Mouse (Mus musculus) forebrain, embryonic 14.5 days (tissue): ENCODE results near the gene Pde4d. TPM values are rescaled to one million over a fixed set of nuclear protein-coding genes. Genes with fewer than 3 reads are reported as not detected.

ENCODE experiments used
- ATAC-seq: fragments of 200-750 bp; cut with Nextera tagmentation; 2 replicates; pipeline ENCODE4 v1.8.0; 2017; ENCODE audit warnings: mild to moderate bottlenecking, moderate library complexity
- DNase-seq: peaks from one replicate; pipeline ENCODE4 v3.0.0-alpha.2; 2015; ENCODE audit warnings: low spot score
- H3K27ac ChIP-seq: fragments of 300-500 bp; sonication (generic); 2 replicates; pipeline ENCODE4 v1.5.1; 2014; ENCODE audit warnings: low read depth, mild to moderate bottlenecking, control low read depth, low read length, moderate library complexity
- H3K27me3 ChIP-seq: fragments of 300-500 bp; sonication (generic); replicated peaks from 2 replicates; pipeline ENCODE4 v1.6.1; 2014; ENCODE audit warnings: low read length, control low read depth, mixed read lengths; ENCODE audit not compliant: control insufficient read depth, insufficient read depth
- H3K36me3 ChIP-seq: fragments of 300-500 bp; sonication (generic); 2 replicates; pipeline ENCODE4 v1.6.1; 2014; ENCODE audit warnings: low read length, control low read depth; ENCODE audit not compliant: control insufficient read depth, insufficient read depth
- H3K4me1 ChIP-seq: fragments of 300-500 bp; sonication (generic); 2 replicates; pipeline ENCODE4 v1.6.1; 2014; ENCODE audit warnings: antibody characterized with exemption, low read length, control low read depth; ENCODE audit not compliant: control insufficient read depth, insufficient read depth
- H3K4me2 ChIP-seq: fragments of 300-500 bp; sonication (generic); 2 replicates; pipeline ENCODE4 v1.6.1; 2014; ENCODE audit warnings: mild to moderate bottlenecking, control low read depth, low read length
- H3K4me3 ChIP-seq: fragments of 300-500 bp; sonication (generic); 2 replicates; pipeline ENCODE4 v1.5.1; 2014; ENCODE audit warnings: low read depth, low read length, control low read depth
- H3K9ac ChIP-seq: fragments of 300-500 bp; sonication (generic); 2 replicates; pipeline ENCODE4 v1.6.1; 2014; ENCODE audit warnings: mild to moderate bottlenecking, low read length, control low read depth, moderate library complexity
- H3K9me3 ChIP-seq: fragments of 300-500 bp; sonication (generic); replicated peaks from 2 replicates; pipeline ENCODE4 v1.6.1; 2016; ENCODE audit warnings: low read length, control low read depth, mixed read lengths; ENCODE audit not compliant: control insufficient read depth
- WGBS: fragments of 180-500 bp; shearing (Covaris S2); extraction: QIAGEN DNeasy Blood & Tissue Kit; methylation state at CpG from one replicate; pipeline ENCODE4 v1.1.7; 2014; 5-methylcytosine and 5-hydroxymethylcytosine counted together
- polyA plus RNA-seq: library from polyadenylated mRNA; unstranded; fragments of >200 nt; fragmentation: Nextera tagmentation; extraction: Ambion mirVana; gene quantifications from 2 replicates; pipeline ENCODE4 v1.2.1, GENCODE M21; 2014

Pde4d gene
- polyA plus RNA-seq, 1 experiment from 2014 or later: 13.7 TPM

DNA sequence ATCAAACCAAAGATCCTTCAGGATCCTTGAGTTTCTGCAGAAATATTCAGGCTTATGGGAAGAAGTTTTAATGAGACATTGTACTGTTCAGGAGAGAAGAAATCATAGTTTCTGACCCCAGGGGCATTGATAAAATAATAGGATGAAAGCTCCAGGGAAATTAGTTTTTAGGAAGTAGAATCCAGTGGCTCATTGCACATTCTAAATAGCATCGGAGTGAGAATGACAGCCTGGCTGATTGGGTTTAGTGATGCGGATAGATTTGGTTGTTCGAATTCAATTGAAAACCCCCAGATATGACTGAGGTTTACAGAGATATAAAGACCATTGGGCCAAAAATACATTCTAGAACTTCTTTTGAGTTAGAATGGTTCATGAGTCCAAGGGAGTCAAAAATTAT is 970.7 kb downstream of the Pde4d start:
- 24% methylated on average over 3 of the region's 3 CpGs for WGBS
- H3K9me3 ChIP-seq: no peaks in the 10 kb centered on the region; the same call in 1 of the 2 replicates
- DNase-seq (no peak), ATAC-seq (no peak)
- H3K4me1 ChIP-seq: no peaks in the 10 kb centered on the region
- no peaks in the 10 kb centered on the region for H3K36me3 ChIP-seq
- no peaks in the 10 kb centered on the region for H3K27me3 ChIP-seq
- H3K9ac ChIP-seq: no peak overlapping the region
- H3K27ac ChIP-seq: no peak overlapping the region
- H3K4me3 ChIP-seq: no peak overlapping the region
- no peak overlapping the region for H3K4me2 ChIP-seq

DNA sequence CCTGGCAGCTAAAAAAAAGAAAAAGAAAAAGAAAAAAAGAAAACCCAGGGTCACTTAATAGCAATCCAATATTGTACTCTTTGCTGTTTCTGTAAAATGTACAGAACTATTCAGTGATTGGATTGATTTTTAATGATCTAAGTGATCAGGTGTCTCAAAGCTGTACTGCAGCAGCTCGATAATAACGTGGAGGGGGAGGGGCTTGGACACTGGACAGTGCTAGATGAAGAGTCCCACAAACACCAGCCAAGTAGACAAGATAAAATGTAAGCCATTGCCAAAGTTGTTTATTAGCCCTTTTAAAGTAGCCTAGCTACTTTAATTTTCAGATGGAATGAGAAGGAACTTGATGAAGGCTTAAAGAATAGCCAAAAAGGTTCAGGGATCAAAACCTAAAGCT is 975.2 kb downstream of the Pde4d start:
- H3K9me3 ChIP-seq: no peaks in the 10 kb centered on the region; the same call in 1 of the 2 replicates
- no peak overlapping the region for H3K9ac ChIP-seq
- 71% methylated on average over 2 of the region's 2 CpGs for WGBS
- ATAC-seq (no peak), DNase-seq (no peak)
- H3K4me1 ChIP-seq: no peaks in the 10 kb centered on the region
- no peaks in the 10 kb centered on the region for H3K36me3 ChIP-seq
- no peak overlapping the region for H3K4me2 ChIP-seq
- H3K27ac ChIP-seq: no peak overlapping the region
- H3K27me3 ChIP-seq: no peaks in the 10 kb centered on the region
- no peak overlapping the region for H3K4me3 ChIP-seq

DNA sequence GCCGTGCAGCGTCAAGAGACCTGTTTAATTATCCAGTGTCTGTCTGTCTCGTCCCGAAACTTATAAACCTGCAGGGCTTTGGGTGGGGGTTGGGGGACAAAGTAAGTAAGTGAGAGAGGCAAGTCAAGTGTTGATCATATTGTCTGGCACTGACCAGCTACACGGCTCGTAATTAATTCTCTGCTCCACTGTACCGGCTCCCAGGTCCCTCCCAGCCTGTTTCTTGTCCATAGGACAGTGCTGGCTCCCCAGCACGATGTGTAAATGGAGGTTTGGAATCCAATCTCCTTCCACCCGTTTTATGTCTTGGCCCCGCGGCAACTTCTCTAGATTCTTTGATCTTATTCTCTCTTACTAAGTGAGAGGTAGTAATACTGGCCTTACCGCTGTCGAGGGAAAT is 975.8 kb downstream of the Pde4d start:
- 87% methylated on average over 13 of the region's 13 CpGs for WGBS
- Histone ChIP-seq H3K9ac (no peak overlapping the region), H3K9me3 (no peaks in the 10 kb centered on the region; the same call in 1 of the 2 replicates), H3K4me2 (no peak overlapping the region), H3K4me1 (no peaks in the 10 kb centered on the region), H3K27ac (no peak overlapping the region), H3K27me3 (no peaks in the 10 kb centered on the region), H3K36me3 (no peaks in the 10 kb centered on the region), H3K4me3 (no peak overlapping the region)
- DNase-seq (no peak), ATAC-seq (no peak)

DNA sequence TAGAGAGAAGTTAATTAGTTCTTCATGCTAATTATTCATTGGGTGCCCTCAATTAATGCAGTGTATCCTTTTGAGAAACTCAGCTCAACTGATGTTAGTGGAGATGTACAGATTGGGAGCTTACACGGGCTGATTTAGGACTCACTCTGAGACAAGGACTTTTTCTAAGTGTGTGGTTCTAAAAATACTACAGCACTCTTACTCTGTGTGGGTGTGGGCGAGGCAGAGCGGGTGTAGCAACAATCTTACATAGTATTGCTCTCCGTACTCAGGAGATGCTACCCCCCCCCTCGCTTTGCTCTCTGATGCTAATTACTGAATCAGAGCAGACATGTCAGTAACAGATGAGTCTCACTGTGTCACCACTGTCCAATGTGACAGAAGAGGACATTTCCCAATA is 976.3 kb downstream of the Pde4d start:
- no peak overlapping the region for H3K9ac ChIP-seq
- no peaks in the 10 kb centered on the region for H3K36me3 ChIP-seq
- no peak overlapping the region for H3K4me3 ChIP-seq
- H3K27ac ChIP-seq: no peak overlapping the region
- no peaks in the 10 kb centered on the region for H3K4me1 ChIP-seq
- no peak for ATAC-seq
- no peaks in the 10 kb centered on the region for H3K27me3 ChIP-seq
- DNase-seq: no peak
- no peak overlapping the region for H3K4me2 ChIP-seq
- H3K9me3 ChIP-seq: no peaks in the 10 kb centered on the region; the same call in 1 of the 2 replicates
- WGBS: 81% methylated on average over 5 of the region's 5 CpGs

DNA sequence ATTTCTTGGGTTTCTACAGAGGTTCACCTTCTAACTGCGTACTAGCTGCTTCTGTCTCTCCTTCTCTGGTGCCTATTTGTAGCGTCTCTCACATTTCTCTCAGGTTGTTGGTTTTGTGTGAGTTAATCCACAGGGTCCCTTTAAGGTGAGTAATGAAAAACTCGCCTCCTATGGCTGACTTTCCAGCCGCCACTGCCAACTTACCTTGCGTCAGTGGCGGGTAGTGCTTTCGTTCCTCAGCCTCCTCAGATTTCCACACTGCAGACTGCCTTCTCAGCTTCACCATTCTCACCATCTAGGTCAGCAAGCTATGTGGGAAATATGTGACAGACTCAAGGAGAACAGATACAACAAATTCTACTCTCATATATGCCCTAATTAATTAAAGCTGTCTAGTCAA is 977.8 kb downstream of the Pde4d start:
- no peak for DNase-seq
- Histone ChIP-seq H3K27me3 (no peaks in the 10 kb centered on the region), H3K27ac (no peak overlapping the region), H3K9me3 (no peaks in the 10 kb centered on the region), H3K4me3 (no peak overlapping the region), H3K9ac (no peak overlapping the region), H3K4me1 (no peaks in the 10 kb centered on the region), H3K36me3 (no peaks in the 10 kb centered on the region), H3K4me2 (no peak overlapping the region)
- ATAC-seq: no peak
- WGBS: 84% methylated on average over 7 of the region's 7 CpGs

DNA sequence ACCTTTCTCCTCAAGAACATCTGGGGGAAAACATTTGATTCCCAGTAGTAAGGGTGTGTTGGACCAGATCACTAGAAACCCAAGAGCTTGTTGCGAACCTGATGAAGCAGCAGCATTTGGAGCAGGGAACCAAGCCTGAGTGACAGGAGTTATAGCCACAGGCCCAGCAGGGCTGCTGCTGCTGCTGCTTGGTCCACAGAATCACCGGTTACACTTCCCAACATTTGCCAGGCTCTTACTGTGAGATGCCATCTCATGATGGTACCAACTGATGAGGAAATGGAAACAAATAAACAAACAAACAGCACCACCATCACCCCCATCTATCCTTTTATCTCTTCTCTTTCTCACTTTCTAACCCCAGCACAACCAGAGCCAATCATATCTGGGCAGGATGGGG is 979.8 kb downstream of the Pde4d start:
- Histone ChIP-seq H3K27ac (no peak overlapping the region), H3K4me3 (no peak overlapping the region), H3K9me3 (no peaks in the 10 kb centered on the region), H3K36me3 (no peaks in the 10 kb centered on the region), H3K27me3 (no peaks in the 10 kb centered on the region), H3K9ac (no peak overlapping the region), H3K4me2 (no peak overlapping the region), H3K4me1 (no peaks in the 10 kb centered on the region)
- DNase-seq (no peak), ATAC-seq (no peak)
- 91% methylated on average over 2 of the region's 2 CpGs for WGBS

DNA sequence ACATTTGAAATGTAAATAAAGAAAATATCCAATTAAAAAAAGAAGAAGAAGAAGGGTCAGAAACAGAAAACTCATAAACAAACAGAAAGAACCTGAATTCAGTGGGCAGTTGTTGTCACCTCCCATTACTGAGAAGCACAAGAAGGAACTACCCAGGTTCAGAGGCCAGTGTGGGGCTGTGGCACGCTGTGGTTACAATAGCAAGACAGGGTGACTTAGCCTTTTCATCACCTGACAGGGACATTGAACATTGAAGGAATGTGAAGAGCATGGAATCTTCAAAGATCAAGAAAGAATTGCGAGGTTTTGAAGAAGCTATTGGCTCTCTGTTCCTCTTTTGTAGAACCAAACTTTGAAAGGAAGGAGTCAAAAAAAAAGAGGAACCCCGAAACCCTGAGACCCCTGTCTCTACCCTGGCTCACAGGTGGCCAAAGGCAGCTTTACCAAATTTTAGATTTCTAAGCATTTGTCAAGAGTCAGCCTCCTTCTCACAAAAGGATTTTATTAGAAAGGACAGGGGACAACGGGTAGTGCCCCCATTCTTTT is 987.6 kb downstream of the Pde4d start:
- Histone ChIP-seq H3K36me3 (no peaks in the 10 kb centered on the region), H3K4me2 (no peak overlapping the region), H3K4me3 (no peak overlapping the region), H3K27ac (no peak overlapping the region), H3K27me3 (no peaks in the 10 kb centered on the region), H3K9me3 (no peaks in the 10 kb centered on the region), H3K9ac (no peak overlapping the region), H3K4me1 (peaks cover 6% of the 10 kb centered on the region; the same call in 1 of the 2 replicates)
- DNase-seq (no peak), ATAC-seq (no peak)
- 72% methylated on average over 4 of the region's 4 CpGs for WGBS

DNA sequence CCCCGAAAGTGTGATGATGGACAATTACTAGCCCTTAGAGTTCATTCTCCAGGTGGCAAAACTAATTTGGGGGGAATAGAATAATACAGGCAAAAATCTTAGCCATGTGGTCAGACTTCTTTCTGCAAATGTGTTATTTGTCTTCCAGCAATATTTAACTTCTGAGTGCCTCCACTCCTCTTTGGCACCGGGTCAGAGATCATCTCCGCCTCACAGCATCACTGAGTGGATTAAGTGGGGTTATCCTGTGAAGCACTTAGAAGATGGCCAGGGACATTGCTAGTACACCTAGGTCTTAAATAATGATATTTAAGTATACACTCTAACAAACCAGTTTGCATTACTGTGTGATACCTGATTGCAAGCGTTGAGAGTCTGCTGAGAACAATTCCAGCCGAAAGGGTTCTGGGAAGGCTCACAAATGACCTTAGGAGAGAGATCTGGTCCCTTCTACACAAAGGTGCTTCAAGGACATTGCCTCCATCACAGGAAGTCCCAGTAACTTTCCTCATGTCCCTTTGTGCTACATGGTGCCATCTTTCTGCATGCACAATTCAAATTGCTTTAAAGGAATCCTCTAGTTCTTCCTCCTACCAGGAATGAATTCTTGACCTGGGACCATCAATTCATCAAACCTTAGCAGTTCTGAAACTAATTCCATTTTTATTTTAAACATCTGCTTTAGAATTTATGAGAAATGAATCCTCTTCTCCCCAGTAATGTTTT is 989.9 kb downstream of the Pde4d start:
- peak overlapping the region; percentile 60 for H3K4me3 ChIP-seq
- H3K4me1 ChIP-seq: peaks cover 20% of the 10 kb centered on the region; the same call in 1 of the 2 replicates
- peak overlapping the region; percentile 65 for H3K4me2 ChIP-seq
- ATAC-seq (no peak), DNase-seq (no peak)
- H3K27ac ChIP-seq: peak overlapping the region; percentile 94
- H3K9me3 ChIP-seq: no peaks in the 10 kb centered on the region
- no peaks in the 10 kb centered on the region for H3K36me3 ChIP-seq
- no peaks in the 10 kb centered on the region for H3K27me3 ChIP-seq
- peak overlapping the region; percentile 82; the same call in 1 of the 2 replicates for H3K9ac ChIP-seq
- WGBS: 76% methylated on average over 5 of the region's 5 CpGs

DNA sequence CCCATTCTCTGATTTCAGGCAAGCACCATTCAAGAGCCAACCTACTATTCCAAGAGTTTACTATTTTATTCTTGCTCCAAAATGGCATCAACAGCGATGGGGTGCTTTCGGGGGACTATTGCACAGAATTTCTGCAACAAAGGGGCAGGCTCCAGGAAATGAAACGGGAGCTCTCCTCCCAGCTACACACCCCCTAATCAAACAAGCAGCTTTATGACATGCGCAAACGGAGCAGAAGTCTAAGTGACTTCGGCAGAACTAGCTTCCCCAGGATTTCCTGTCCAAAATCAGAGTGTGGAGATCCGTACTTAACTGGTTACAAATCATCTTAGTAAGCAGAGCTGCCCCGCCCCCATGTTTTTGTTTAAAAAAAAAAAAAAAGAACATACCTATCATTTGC is 990.6 kb downstream of the Pde4d start:
- Histone ChIP-seq H3K27ac (peak overlapping the region; percentile 94), H3K4me2 (peak overlapping the region; percentile 65), H3K9me3 (no peaks in the 10 kb centered on the region), H3K4me3 (peak overlapping the region; percentile 60), H3K36me3 (no peaks in the 10 kb centered on the region), H3K4me1 (peaks cover 20% of the 10 kb centered on the region; the same call in 1 of the 2 replicates), H3K9ac (peak overlapping the region; percentile 82), H3K27me3 (no peaks in the 10 kb centered on the region)
- under 1% methylated on average over 8 of the region's 8 CpGs for WGBS
- ATAC-seq (peak; percentile 87), DNase-seq (peak; percentile 96)
